Mouse (Mus musculus): ENCODE data around the gene Olfr1412.

DNA sequence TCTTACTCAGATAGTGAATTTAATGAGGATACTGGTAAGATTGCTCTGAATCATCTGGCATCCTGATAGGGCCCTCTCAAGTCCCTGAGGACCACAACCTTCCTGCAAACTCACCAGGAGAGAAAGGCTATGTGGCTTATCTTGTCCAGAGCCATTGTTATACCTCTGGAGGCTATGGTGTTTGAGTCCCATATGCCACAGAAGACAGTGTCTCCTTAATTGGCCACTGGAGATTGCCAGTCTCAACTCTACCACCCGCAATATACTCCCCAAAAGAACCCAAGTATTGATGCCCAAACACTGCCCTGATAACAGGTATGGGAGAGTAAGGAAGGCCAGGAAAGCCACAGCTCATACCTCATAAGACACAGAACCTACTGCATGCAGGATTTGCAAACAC is 19.9 kb downstream of the Olfr1412 start, which contains the start of gene Olfr1410:
- TF ChIP-seq CTCF (IDR thresholded peaks at IDR 0.05; ENCODE audit: low read depth) (no peak), EP300 (IDR thresholded peaks at IDR 0.05; ENCODE audit: low read depth) (no peak)
